Mouse (Mus musculus): Measurements from ENCODE around the gene Fam241a. TPM values are rescaled to one million over a fixed set of nuclear protein-coding genes. Genes with fewer than 3 reads are reported as not detected.

Fam241a gene
- polyA plus RNA-seq, 1 experiment from 2014 or later = 5.5 TPM

DNA sequence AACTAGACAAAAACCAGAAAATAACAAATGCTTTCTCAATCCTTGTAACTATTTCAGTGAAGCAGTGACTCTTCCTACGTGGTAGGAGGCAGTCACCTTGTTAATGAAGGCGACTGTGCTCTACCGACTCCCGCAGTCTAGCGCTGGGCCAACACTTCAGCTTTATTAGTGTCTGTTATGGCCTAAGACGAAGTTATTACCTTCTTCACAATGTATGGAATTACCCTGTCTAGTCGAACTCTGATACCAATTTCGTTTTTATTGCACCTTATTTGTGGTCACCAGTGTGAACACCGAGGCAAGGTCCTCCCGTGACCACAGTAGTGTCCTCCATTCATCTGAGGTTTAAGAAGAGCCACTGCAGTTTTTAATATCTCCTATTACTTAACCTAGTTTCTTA, 65.9 kb downstream of the Fam241a start:
- Histone ChIP-seq H3K27ac (no peak overlapping the region), H3K4me2 (no peak overlapping the region), H3K9ac (no peak overlapping the region), H3K4me3 (no peak overlapping the region), H3K36me3 (0 out of 2 replicates have a peak, but pooled peaks cover 2% of the 10 kb centered on the region), H3K27me3 (no peaks in the 10 kb centered on the region), H3K9me3 (no peaks in the 10 kb centered on the region), H3K4me1 (peaks cover 12% of the 10 kb centered on the region)
- no peak for ATAC-seq (ENCODE audit: insufficient number of reproducible peaks, insufficient read depth, low FRiP score, low TSS enrichment, low read depth)
- WGBS = 92% methylated on average over 10 of the region's 10 CpGs

DNA sequence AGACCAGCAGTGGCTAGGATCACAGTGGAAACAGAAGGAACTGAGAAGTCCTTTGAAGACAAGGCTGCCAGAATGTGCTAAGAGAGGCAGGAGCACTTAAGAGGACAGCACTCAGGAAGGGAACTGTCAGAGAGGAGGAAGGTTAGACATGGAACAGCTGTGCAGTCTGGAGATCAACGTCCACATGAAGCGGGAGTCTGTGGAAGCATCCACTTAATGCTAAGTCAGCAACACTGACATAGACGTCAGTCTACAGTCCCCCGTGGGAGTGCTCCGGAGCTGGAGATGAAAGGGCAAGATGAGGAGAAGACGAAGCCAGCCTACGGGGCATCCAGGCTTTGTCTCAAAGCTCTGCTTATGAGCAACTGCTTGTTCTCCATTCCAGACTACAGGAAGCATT, 69.0 kb downstream of the Fam241a start:
- Histone ChIP-seq H3K4me3 (no peak overlapping the region), H3K4me1 (peaks cover 11% of the 10 kb centered on the region), H3K27ac (no peak overlapping the region), H3K36me3 (peaks cover 6% of the 10 kb centered on the region), H3K4me2 (no peak overlapping the region), H3K9ac (no peak overlapping the region), H3K9me3 (no peaks in the 10 kb centered on the region), H3K27me3 (no peaks in the 10 kb centered on the region)
- 42% methylated on average over 7 of the region's 7 CpGs for WGBS
- ATAC-seq (ENCODE audit: insufficient number of reproducible peaks, insufficient read depth, low FRiP score, low TSS enrichment, low read depth) = no peak

DNA sequence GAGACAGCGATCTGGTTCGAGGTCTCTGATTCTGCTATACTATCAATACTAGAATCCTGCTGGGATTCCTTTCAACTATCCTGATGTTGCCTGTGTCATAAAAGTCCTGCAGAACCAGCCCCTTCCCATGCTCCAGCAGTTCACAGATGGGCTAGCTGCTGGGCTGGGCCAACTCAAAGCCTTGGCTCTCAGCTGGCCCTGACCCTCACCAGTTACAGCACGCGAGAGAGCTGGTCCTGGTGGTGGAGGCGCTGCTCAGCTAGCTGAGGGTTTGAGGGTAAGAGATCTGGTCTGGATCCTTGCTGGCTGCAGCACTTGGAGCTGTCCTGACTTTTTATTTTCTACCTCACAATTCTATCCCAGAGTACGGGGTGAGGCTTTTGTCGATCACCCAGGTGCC, 69.6 kb downstream of the Fam241a start:
- Histone ChIP-seq H3K27ac (no peak overlapping the region), H3K9ac (no peak overlapping the region), H3K9me3 (no peaks in the 10 kb centered on the region), H3K36me3 (peaks cover 11% of the 10 kb centered on the region), H3K4me3 (no peak overlapping the region), H3K4me1 (peaks cover 11% of the 10 kb centered on the region), H3K27me3 (no peaks in the 10 kb centered on the region), H3K4me2 (no peak overlapping the region)
- 91% methylated on average over 7 of the region's 7 CpGs for WGBS
- no peak for ATAC-seq (ENCODE audit: insufficient number of reproducible peaks, insufficient read depth, low FRiP score, low TSS enrichment, low read depth)

DNA sequence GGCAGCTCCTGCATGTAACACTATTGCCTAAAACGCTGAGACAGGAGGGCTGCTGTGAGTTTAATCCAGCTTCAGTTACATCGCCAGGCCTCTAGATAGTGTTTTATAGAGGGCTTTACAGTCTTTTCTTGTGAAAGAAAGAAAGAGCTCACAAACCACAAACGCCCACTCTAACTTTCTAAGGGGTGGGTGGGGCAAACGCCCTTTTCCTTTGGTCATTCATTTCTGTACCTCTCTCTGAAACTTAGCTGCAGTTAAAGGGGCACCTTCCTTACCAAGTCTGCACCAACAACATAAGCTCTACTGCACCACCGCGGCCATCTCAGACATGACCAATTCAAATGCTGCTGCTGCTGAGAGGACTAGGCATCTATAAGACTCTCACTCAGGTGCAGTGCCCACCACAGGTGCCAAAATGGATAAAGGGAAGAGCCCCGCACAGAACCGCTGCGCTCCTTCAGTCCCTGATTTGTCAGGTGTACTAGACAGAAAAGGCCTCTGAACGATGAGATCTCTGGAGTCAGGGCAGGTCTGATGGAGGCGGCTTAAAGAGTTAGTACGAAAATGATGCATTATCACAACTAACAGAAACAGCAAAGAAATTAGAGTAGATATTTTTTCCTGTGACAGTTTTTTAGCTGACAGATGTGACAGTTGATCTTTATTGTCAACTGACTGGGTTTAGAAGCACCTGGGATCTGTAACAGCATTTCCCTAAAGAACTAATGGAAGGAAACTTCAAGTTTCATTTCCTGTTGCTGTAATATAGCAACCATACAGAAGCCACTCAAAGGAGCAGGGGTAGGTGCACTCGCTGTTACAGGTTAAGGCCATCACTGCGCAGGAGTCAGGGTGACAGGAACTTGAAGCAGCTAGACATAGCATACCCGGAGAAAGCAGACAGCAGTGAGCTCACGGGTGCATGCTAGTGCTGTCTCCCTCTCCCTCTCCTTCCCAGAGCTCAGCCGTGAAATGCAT, 71.9 kb downstream of the Fam241a start:
- WGBS = 82% methylated on average over 17 of the region's 17 CpGs
- Histone ChIP-seq H3K4me3 (no peak overlapping the region), H3K4me2 (no peak overlapping the region), H3K4me1 (peaks cover 11% of the 10 kb centered on the region), H3K9me3 (no peaks in the 10 kb centered on the region), H3K27me3 (no peaks in the 10 kb centered on the region), H3K9ac (no peak overlapping the region), H3K27ac (no peak overlapping the region), H3K36me3 (peaks cover 19% of the 10 kb centered on the region)
- no peak for ATAC-seq (ENCODE audit: insufficient number of reproducible peaks, insufficient read depth, low FRiP score, low TSS enrichment, low read depth)

DNA sequence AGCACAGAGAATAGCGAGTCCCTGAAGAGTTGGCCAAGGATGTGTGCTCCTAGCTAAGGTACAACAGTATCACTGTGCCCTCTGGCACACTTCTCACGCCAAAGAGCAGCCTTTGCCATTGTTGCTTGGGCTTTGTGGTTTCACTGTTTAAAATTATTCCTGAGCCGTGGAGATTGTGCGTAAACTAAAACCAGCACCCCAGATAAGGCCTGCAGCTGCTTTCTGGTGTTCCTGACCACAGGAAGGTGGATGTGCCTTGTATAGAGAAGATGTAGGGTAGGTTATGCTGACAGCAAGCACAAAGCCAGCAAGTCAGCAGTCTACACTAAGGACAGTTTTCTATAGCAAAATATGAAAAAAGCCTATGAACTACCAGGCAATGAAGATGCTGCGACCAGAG, 74.9 kb downstream of the Fam241a start:
- no peak overlapping the region for H3K9ac ChIP-seq
- H3K4me1 ChIP-seq = 0 out of 2 replicates have a peak, but pooled peaks cover 4% of the 10 kb centered on the region
- no peak overlapping the region for H3K27ac ChIP-seq
- H3K27me3 ChIP-seq = no peaks in the 10 kb centered on the region
- H3K9me3 ChIP-seq = no peaks in the 10 kb centered on the region
- no peak overlapping the region for H3K4me3 ChIP-seq
- WGBS = 76% methylated on average over 5 of the region's 5 CpGs
- H3K4me2 ChIP-seq = no peak overlapping the region
- H3K36me3 ChIP-seq = peaks cover 24% of the 10 kb centered on the region
- ATAC-seq (ENCODE audit: insufficient number of reproducible peaks, insufficient read depth, low FRiP score, low TSS enrichment, low read depth) = no peak

DNA sequence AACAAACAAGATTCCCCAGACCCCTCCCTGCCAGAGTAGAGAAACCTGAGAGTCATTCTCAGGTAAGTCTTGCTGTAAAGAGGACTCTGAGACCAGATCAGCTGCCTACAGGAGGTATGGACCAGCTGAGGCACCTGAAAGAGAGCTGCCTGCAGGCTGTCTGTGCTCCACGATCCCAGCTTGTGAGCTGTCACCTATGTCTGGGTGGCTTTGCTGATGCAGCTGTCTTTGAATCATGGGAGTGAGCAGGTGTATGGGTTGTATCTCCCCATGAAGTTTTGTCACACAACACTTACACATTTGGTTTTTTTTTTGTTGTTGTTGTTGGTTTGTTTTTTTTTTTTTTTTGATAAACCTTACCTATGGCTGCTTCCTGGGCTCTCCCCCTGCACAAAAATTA, 75.7 kb downstream of the Fam241a start:
- H3K4me1 ChIP-seq = 0 out of 2 replicates have a peak, but pooled peaks cover 4% of the 10 kb centered on the region
- H3K4me2 ChIP-seq = no peak overlapping the region
- H3K27ac ChIP-seq = no peak overlapping the region
- 76% methylated on average over 1 of the region's 1 CpGs for WGBS
- H3K36me3 ChIP-seq = peaks cover 26% of the 10 kb centered on the region
- ATAC-seq (ENCODE audit: insufficient number of reproducible peaks, insufficient read depth, low FRiP score, low TSS enrichment, low read depth) = no peak
- H3K27me3 ChIP-seq = no peaks in the 10 kb centered on the region
- no peaks in the 10 kb centered on the region for H3K9me3 ChIP-seq
- no peak overlapping the region for H3K9ac ChIP-seq
- no peak overlapping the region for H3K4me3 ChIP-seq

Other genes starting within 250 kb of the Fam241a start
- gene Alpk1, start 115.8 kb downstream of the Fam241a start, polyA plus RNA-seq (2015; fragmentation: Nextera tagmentation; extraction: Ambion mirVana) = 2.3 and 3.0 TPM in 2 replicates
- 2.4 and 3.7 TPM in 2 replicates for gene Tifa, start 106.5 kb downstream of the Fam241a start, polyA plus RNA-seq (2015; fragmentation: Nextera tagmentation; extraction: Ambion mirVana)
- gene Ap1ar, start 58.8 kb downstream of the Fam241a start, polyA plus RNA-seq (2015; fragmentation: Nextera tagmentation; extraction: Ambion mirVana) = 55.4 and 57.9 TPM in 2 replicates

Data from embryonic facial prominence, embryonic 13.5 days (tissue).